Mouse (Mus musculus) embryonic fibroblast, embryonic 13.5 days (primary cell): ENCODE data around the gene Mesd. TPM values are rescaled to one million over a fixed set of nuclear protein-coding genes. Genes with fewer than 3 reads are reported as not detected.
A peak's percentile ranks its signal among the peaks of the same experiment; 100 is the strongest.

ENCODE experiments used
- H3K27ac ChIP-seq: 2 replicates; pipeline ENCODE4 v1.5.1; 2012; ENCODE audit warnings: low read length, control low read depth, inconsistent platforms; ENCODE audit not compliant: insufficient read depth
- H3K4me1 ChIP-seq: 2 replicates; pipeline ENCODE4 v1.6.1; 2011; ENCODE audit warnings: low read length; ENCODE audit not compliant: control insufficient read depth, insufficient read depth
- H3K4me3 ChIP-seq: 2 replicates; pipeline ENCODE4 v1.5.1; 2011; ENCODE audit warnings: mild to moderate bottlenecking, control low read depth, low read length; ENCODE audit not compliant: insufficient read depth
- CTCF ChIP-seq: IDR thresholded peaks from 2 replicates; pipeline ENCODE4 v1.5.1; 2011; ENCODE audit warnings: mild to moderate bottlenecking, control low read depth, low read length, moderate library complexity, borderline replicate concordance; ENCODE audit not compliant: insufficient read depth
- POLR2A ChIP-seq: IDR thresholded peaks from 2 replicates; pipeline ENCODE4 v1.6.1; 2011; ENCODE audit warnings: low read depth, mild to moderate bottlenecking, control low read depth, low read length, moderate library complexity
- polyA plus RNA-seq: library from polyadenylated mRNA; stranded (reverse); fragments of >200 nt; gene quantifications from 2 replicates; pipeline ENCODE4 v1.2.4, GENCODE M21; 2011; ENCODE audit warnings: low read depth; ENCODE audit not compliant: missing spikeins, insufficient read length

The Mesd gene
- polyA plus RNA-seq, 1 experiment = 93.1 TPM

GRCm38 (mm10) chr7:83891433-83892332 lies 7.4 kb downstream of the Mesd start:
- H3K27ac ChIP-seq = peak overlapping the region; percentile 66
- TF ChIP-seq POLR2A = peak; percentile 96
- no peak for TF ChIP-seq CTCF
- no peaks in the 10 kb centered on the region for H3K4me1 ChIP-seq
- peak overlapping the region; percentile 97 for H3K4me3 ChIP-seq

GRCm38 (mm10) chr7:83892333-83892669 lies 8.0 kb downstream of the Mesd start:
- peak overlapping the region; percentile 97 for H3K4me3 ChIP-seq
- TF ChIP-seq CTCF (no peak), POLR2A (no peak)
- peak overlapping the region; percentile 66 for H3K27ac ChIP-seq
- no peaks in the 10 kb centered on the region for H3K4me1 ChIP-seq

GRCm38 (mm10) chr7:83894348-83894747 lies 10.1 kb downstream of the Mesd start:
- no peaks in the 10 kb centered on the region for H3K4me1 ChIP-seq
- no peak overlapping the region for H3K4me3 ChIP-seq
- H3K27ac ChIP-seq = no peak overlapping the region
- TF ChIP-seq CTCF (no peak), POLR2A (no peak)

- Histone ChIP-seq H3K4me1 (no peaks in the 10 kb centered on the region), H3K4me3 (no peak overlapping the region), H3K27ac (no peak overlapping the region)
- TF ChIP-seq POLR2A (no peak), CTCF (no peak)
These were observed 11.9 kb downstream of the Mesd start for GRCm38 (mm10) chr7:83896077-83896740.

GRCm38 (mm10) chr7:83898267-83898666 lies 14.0 kb downstream of the Mesd start:
- TF ChIP-seq CTCF (no peak), POLR2A (no peak)
- Histone ChIP-seq H3K4me3 (no peak overlapping the region), H3K4me1 (no peaks in the 10 kb centered on the region), H3K27ac (no peak overlapping the region)

GRCm38 (mm10) chr7:83900519-83900918 lies 16.3 kb downstream of the Mesd start:
- Histone ChIP-seq H3K4me3 (no peak overlapping the region), H3K27ac (no peak overlapping the region), H3K4me1 (no peaks in the 10 kb centered on the region)
- TF ChIP-seq POLR2A (no peak), CTCF (no peak)

GRCm38 (mm10) chr7:83901425-83901824 lies 17.2 kb downstream of the Mesd start:
- Histone ChIP-seq H3K27ac (no peak overlapping the region), H3K4me1 (no peaks in the 10 kb centered on the region), H3K4me3 (no peak overlapping the region)
- TF ChIP-seq CTCF (no peak), POLR2A (no peak)

- Histone ChIP-seq H3K4me3 (no peak overlapping the region), H3K4me1 (no peaks in the 10 kb centered on the region), H3K27ac (no peak overlapping the region)
- TF ChIP-seq CTCF (no peak), POLR2A (no peak)
These were observed 18.3 kb downstream of the Mesd start for GRCm38 (mm10) chr7:83902296-83903145.

GRCm38 (mm10) chr7:83904831-83905230 lies 20.6 kb downstream of the Mesd start:
- Histone ChIP-seq H3K4me3 (no peak overlapping the region), H3K4me1 (no peaks in the 10 kb centered on the region), H3K27ac (no peak overlapping the region)
- TF ChIP-seq CTCF (no peak), POLR2A (no peak)

- Histone ChIP-seq H3K4me3 (no peak overlapping the region), H3K4me1 (no peaks in the 10 kb centered on the region), H3K27ac (no peak overlapping the region)
- no peak for TF ChIP-seq CTCF
- TF ChIP-seq POLR2A = no peak
These were observed 27.6 kb downstream of the Mesd start for GRCm38 (mm10) chr7:83911909-83912308.
